Mouse (Mus musculus) thymus, postnatal 0 days (tissue): ENCODE data around the gene Pacs2. TPM values are rescaled to one million over a fixed set of nuclear protein-coding genes. Genes with fewer than 3 reads are reported as not detected.
A peak's percentile ranks its signal among the peaks of the same experiment; 100 is the strongest.

Experiments
- DNase-seq: peaks from one replicate; pipeline ENCODE4 v3.0.0-alpha.2; 2015; ENCODE audit warnings: low spot score
- microRNA-seq: library from miRNA; unstranded; fragments of <30 nt; microRNA quantifications from one replicate; pipeline ENCODE4, GENCODE M21; 2016; ENCODE audit warnings: borderline number of aligned reads
- polyA plus RNA-seq: library from polyadenylated mRNA; unstranded; fragments of >200 nt; fragmentation: Nextera tagmentation; extraction: Ambion mirVana; gene quantifications from 2 replicates; pipeline ENCODE4 v1.2.1, GENCODE M21; 2015

Gene Pacs2
- polyA plus RNA-seq, 1 experiment from 2014 or later = 6.4 TPM

- DNase-seq = peak; percentile 72
These were observed 105.5 kb downstream of the Pacs2 start for GRCm38 (mm10) chr12:113119516-113120410.

Small RNA genes lying within 50 kb of the gene (microRNA-seq; reads per million reads assigned to microRNA genes)
- not detected for gene Gm44471

Other genes starting within 250 kb of the Pacs2 start
- gene Ahnak2, start 211.9 kb upstream of the Pacs2 start, polyA plus RNA-seq = 1.0 and 1.2 TPM in 2 replicates
- gene Clba1, start 205.6 kb upstream of the Pacs2 start, polyA plus RNA-seq = 4.8 and 4.9 TPM in 2 replicates
- gene Cdca4, start 185.1 kb upstream of the Pacs2 start, polyA plus RNA-seq = 147 and 151 TPM in 2 replicates
- 26.6 and 28.5 TPM in 2 replicates for gene Gpr132, start 146.3 kb upstream of the Pacs2 start, polyA plus RNA-seq
- gene Jag2, start 84.7 kb upstream of the Pacs2 start, polyA plus RNA-seq = 8.3 and 10.2 TPM in 2 replicates
- 93.9 and 98.4 TPM in 2 replicates for gene Nudt14, start 72.4 kb upstream of the Pacs2 start, polyA plus RNA-seq
- gene Btbd6, start 38.0 kb upstream of the Pacs2 start, polyA plus RNA-seq = 16.4 and 18.0 TPM in 2 replicates
- 70.8 and 89.0 TPM in 2 replicates for gene Brf1, start 13.8 kb upstream of the Pacs2 start, polyA plus RNA-seq
- gene Tex22, start 60.0 kb downstream of the Pacs2 start, polyA plus RNA-seq = not detected in 2 replicates
- 11.7 and 13.6 TPM in 2 replicates for gene Mta1, start 83.8 kb downstream of the Pacs2 start, polyA plus RNA-seq
- gene Crip2, start 125.7 kb downstream of the Pacs2 start, polyA plus RNA-seq = 113 and 122 TPM in 2 replicates
- 2,725 and 3,094 TPM in 2 replicates for gene Crip1, start 131.8 kb downstream of the Pacs2 start, polyA plus RNA-seq
- gene Tedc1, start 141.9 kb downstream of the Pacs2 start, polyA plus RNA-seq = 49.4 and 71.1 TPM in 2 replicates
- 35.5 and 37.2 TPM in 2 replicates for gene Tmem121, start 171.4 kb downstream of the Pacs2 start, polyA plus RNA-seq